Mouse (Mus musculus): ENCODE data around the gene Gm47955.

DNA sequence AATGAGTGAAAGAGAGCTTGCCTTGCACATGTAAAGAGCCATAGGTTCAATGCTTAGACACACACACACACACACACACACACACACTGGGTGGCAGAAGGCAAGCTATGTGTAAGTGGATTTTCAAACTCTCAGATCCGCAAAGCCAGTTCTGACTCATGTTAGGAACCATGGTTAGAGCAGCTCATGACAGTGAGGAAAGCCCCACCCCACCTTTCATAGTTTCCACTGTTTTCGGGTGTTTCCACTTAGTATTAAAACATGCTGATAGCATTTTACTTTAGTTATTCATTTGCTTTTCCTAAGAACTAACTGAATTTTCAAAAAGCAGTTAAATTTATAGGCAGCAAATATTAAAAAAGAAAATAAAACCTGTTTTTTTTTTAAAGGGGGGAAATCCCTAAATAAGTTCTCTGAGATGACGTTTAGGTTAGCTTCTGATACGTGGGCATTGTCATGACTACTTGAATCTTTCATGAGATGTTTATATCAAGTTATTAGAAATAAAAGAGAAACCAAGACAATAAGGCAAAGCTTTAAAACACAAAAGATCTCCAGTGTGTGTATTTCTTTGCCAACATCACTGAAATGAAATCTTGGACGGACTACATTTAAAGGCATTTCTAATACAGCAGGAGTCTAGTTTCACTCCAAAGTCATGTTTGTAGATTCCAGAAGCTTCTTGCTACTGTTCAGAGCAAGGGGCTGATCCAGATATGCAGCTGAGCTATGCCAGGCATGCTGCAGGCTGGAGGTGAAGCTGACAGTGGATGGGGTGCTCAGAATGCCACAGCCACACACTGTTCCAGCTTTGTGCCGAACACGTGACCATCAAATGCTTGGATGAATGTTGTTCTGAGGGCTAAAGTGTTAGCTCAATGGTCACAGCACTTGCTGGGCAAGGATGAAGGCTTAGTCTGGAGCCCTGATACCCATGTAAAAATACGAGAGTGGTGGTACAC lies 46.4 kb downstream of the Gm47955 start:
- TF ChIP-seq CTCF (IDR thresholded peaks at IDR 0.05; ENCODE audit: low read depth, low read length) (no peak), GATA1 (IDR thresholded peaks at IDR 0.05; ENCODE audit: borderline replicate concordance, low read length) (no peak), GATA2 (IDR thresholded peaks at IDR 0.05; ENCODE audit: borderline replicate concordance, low read depth, low read length) (no peak)
